Mouse (Mus musculus) cerebellum, postnatal 4 days (tissue): ENCODE results near the gene Rnf220.

Experiments
- DNase-seq, 2 experiments: peaks; one replicate each; pipeline ENCODE4 v3.0.0; 2022; ENCODE audit warnings: low spot score in 2 of 2, mixed read lengths in 1 of 2

Gene Rnf220

DNA sequence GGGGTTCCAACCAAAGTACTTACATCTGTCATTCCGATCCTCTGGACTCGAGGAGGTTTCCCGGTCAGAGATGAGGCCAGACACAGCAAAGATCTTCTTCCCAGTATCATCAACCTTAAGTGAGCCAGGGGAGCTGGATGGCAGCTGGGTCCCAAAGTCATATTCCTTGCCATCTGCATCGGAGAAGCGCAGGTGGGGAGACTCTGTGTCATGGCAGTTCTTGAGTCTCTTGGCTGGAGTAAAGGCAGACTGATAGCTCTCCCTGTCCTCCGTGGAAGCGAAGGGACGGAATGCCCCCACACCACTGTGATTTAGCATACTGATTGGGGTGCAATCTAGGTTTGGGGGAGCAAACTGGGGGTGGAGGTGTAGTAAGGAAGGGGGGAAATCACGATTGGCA lies 7.3 kb downstream of the Rnf220 start:
- DNase-seq = no peak

DNA sequence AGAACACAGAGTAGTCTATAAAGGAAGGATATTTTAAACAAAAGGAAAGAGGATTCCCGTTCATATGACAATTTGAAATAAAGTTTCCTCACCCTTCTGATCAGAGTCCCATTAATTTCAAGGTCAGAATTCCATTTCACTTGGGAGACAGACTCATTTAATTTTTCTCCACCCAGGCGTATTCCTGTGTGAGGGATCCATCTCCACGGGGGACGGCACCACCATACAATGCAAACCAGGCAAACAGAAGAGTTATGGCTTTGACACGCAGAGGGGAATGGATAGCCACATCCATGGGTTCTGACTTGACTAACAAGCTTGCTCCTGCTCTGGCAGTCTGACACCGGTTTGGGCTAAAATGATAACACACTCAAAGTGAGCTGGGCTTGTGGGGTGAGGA lies 9.4 kb downstream of the Rnf220 start:
- DNase-seq = no peak

DNA sequence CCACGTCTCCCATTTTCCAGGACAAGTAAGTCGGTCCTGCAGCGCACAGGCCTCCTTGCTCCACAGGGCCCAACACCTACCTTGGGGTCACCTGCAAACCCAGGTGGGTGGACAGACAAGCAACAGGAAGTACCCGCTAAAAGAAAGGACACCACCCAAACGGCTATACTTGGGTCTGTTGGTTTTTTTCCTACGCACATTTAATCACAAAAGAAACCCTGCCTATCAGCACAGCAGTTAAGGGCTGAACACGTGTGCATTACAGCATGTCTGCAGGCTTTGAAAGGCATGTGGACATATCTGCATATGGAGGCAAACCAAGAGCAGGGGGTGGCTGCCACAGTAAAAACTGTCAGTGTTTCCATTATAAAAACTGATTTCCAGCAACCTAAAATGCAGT lies 10.7 kb downstream of the Rnf220 start:
- DNase-seq = no peak

DNA sequence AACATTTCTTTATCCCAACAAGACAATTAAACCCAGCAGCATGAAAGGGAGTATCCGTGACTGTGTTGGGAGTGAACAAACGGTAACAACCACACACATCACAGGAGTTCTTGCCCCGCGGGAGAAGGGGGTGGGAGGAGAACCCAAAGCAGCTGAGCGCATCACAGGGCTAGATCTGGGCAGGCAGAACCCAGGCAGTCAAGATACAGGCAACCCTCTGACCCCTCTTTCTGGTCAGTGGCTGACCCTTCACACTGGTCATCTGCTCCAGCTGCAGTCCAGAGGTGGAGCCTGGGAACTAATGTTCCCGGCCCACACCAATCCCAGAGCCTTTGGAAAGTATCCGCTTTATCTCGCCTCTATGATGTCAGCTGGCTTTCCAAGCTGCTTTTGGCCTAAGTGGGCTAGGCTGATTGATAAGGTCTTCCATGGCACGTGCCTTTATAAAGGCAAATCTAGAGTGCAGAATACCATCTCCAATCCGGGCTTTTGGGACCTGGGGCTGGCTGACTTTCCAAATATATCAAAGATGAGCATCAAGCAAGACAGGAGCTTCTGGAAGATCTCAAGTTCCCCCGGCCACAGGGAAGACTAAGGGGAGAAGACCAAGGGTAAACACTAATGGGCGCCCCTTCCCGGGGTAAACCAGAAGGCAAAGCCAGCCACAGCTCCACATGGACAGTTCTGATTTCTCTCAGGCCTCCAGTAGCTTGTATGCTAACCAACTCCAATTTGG lies 11.6 kb downstream of the Rnf220 start:
- DNase-seq = no peak

DNA sequence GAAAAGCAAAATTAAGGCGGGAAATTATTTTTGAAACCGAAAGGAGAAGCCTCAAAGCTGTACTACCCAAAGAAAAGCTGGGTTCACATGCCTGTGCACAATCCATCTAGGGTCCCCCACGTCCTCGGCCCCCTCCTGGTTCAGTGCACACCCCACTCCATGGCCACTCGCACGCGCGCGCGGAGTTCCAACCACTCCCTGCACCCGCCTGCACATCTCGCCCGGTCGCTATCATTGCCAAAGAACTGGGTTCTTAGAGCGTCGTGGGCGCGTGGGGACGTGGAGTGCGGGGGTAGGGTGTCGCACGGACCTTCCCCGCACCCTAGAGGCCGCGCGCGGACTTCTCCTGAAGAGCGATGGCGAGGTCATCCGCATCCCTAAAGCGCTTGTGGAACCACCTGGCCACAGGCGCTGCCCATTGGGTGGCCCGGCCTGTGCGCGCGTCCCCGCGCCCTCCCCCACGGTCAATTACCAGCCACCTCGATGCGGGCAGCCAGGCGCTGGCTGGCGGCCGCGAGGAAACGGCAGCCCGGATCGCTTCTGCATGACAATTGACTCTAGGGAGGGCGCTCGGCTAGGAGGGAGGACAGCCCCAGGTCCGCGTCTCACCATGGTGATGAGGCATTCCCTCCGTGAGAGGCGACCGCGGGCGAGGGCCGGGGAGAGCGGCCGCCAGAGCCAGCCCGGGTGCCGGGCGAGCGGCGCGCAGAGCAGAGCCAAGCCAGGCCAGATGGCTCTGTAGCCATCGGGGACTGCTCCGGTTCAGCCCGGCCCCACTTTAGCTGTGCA lies 12.4 kb downstream of the Rnf220 start:
- peak in 1 of 2 experiments; percentile 63 for DNase-seq

DNA sequence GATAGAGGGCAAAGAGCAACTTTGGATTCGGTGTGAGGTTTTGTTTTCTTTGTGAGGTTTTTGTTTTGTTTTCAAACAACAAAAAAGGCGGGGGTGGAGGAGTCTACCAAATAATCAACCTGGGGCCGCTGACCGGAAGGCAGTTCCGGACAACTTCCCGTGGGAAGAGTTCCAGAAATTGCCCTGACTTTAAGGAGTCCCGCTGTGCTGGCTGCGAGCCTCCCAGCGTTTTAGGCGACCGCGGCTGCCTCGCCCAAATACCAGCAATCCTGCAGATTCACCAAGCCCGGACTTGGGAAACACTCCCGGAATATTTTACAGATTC lies 13.0 kb downstream of the Rnf220 start:
- DNase-seq = peak in 1 of 2 experiments; percentile 48

DNA sequence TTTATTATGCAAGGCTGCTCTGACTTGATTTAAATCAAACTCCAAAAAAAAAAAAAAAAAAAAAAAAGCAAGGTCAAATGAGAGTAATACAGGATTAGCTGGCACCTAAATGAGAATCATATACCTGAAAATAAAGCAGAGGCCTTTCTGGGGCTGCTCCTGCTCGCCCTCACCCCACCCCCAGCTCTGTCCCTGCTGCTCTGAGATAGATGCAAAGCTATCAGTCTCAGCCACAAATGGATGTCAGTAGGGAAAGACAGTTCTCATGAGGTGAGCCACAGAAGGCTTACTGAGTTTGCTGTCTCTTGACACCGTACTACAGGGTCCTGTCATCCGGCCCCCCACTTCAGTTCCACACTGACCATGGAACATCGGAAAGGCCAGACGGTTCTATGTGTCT lies 14.7 kb downstream of the Rnf220 start:
- DNase-seq = no peak

DNA sequence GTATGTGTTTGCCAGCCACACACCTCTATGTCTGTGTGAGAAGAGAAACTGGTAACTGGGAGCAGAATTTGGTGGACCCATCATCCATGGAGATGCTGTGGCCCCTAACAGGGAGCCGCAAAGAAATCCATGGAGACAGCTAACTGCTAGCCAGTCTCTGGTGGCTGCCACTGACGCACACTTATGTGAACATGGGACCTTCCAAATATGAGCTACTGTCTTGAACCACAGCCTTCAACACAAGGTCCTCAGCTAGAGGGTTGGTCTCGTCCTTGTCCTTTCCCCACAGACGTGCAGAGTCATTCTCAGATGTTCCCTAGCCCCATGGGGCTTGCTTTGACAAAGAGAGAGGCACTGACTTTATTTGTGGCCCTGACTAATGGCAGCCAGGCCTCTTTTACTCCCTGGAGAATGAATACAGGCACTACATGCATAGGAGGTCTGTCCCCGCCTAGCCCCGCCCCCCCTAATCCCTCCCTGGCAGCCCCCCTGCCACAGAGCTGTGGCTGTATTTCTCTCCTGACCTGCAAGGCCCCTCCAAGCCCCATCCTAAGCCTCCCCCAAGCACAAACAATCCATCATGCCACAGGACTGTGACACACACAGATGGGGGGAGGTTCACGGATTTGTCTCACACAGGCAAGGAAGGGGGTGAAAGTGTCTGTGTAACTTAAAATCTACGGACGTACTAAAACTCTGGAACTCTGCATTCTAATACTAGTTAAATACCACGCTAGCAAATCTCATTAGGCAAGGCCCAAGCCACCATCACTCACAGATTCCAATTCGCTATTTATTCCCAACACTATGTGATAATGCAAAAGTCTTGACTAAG lies 16.0 kb downstream of the Rnf220 start:
- no peak for DNase-seq

DNA sequence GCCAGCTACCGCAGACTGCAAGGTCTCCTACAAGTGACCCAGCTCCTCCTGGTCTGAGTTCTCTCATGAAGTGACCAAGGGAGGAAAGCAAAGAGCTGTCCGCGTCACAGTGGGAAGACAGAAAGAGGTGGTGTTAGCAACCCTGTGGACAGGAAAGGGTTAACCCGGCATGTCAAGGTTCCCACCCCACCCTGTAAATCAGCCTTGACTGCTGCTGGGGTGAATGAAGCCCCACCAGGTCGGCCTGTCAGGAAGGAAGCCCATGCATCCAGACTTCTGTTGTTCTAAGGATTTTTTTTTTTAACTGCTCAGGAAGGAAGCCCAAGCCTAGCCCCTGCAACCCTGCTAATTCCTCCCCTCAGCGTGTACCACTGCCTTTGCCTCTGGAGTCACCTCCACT lies 16.9 kb downstream of the Rnf220 start:
- DNase-seq = no peak

DNA sequence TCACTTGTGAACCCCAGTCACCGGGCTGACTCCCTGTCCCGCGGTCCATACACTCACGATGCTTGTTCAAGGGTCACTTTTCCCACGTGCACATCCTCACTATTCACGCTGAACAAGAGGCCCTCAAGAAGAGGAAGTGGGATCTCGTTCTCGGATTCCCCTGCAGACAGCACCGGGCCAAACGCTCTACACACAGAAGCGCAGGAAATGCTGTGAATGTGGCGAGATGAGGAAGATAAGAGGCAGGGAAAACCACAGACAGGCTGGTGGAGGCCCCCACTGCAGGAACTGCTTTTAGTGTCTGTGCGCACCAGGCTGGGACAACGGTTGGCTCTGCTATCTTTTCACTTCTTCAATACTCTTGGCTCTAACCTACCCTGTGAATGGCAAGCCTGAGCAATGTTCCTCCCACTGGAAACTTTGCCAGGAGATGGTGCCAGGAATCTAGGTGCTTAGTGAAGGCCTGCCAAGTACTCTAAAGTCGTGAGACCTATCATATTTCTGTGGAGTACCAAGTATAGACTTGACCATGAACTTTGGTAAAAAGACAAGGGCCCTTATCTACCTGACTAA lies 18.7 kb downstream of the Rnf220 start:
- DNase-seq = no peak

DNA sequence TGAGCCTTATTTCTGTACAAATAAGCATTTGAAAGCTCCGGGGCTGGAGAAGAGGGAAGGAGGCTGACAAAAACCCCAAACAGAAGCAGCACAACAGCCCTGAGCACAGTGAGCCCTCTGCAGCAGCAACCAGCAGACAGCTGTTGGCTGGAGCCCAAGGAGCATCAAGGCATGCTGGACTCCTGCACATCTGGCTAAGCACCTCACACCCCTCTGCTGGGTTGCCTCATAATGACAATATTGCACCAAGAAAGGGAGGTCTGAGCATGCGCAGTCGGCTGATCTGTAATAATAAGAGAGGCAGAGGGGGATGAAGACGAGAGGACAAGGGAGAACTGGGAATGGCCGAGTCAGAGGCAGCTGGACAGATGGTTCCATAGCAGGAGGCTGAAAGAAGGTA lies 19.5 kb downstream of the Rnf220 start:
- DNase-seq = no peak

DNA sequence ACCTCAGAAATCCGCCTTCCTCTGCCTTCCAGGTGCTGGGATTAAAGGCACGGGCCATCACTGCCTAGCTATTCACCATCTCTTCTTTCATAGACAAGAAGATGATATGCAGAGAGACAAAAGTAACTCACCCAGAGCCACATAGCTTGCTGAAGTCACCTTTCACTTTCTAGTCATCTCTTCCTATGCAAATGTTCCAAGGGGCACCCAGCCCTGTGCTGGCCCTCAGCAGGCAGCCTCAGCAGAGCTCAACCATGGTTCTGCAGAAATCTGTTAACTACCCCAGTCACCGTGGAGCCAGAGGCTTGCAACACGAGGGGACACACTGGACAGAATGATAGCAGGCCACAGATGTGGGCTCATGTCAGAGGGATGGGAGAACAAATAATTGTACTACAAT lies 20.1 kb downstream of the Rnf220 start:
- DNase-seq = no peak

DNA sequence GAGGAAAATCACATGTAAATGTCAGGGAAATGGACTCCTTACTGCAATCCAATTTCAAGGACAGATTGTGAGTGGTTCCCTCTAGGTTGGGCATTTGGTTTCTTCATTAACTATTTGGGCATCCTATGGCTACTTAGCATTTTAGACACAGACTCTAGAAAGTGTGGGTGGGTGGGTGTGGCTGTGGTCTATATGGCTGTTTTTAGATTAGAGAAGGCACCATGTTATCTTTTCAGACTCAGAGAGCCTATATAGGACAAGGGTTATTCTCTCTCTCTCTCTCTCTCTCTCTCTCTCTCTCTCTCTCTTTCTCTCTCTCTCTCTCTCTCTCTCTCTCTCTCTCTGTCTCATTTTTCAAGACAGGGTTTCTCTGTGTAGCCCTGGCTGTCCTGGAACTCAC lies 20.5 kb downstream of the Rnf220 start:
- DNase-seq = no peak

DNA sequence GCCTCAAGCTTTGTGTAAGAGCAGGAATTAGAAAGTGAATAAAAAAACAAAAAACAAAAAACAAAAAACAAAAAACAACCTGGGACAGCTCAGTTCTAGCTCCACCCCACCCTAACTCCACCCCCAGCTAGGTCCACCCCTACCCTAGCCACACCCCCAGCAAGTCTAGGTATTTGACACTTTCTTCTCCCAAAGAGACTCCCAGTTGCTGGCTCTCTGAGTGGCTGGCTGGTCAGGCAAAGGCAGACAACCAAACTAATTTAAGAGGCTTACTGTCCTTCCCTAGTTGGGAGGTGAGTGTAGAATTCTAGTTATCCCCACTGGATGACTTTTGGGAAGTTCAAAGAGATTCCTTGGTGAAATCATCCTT lies 22.9 kb downstream of the Rnf220 start:
- DNase-seq = no peak

DNA sequence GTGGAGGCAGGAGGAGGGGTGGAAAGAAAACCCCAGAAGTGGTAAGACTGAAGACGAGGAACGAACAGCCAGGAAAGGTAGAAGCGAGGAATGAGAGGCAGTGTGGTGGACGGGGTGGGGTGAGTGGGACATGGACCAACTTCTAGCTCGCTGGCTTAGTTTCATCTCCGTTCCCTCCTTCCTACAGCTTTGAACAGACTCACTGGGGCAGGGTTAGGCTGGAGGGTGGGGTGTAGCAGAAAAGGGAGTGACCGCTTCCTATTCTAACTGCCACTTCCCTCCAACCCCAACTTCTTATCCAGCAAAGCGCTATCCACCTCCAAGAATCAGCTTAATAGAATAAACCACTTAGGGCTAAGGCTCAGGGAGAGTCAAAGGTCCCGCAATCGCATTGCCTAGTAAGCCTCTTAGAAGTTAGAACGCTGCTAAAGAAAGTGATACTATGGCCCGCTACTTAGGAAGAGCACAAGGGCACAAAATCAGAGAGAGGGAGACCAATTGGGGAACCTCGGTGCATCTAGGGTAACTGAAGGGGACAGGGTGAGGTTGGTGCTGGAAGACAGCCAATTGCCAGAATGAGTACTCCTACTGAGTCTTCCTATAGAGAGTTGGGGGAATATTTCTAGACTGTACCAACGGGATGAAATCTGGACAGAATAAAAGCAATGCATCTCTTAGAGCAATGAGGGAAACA lies 23.4 kb downstream of the Rnf220 start:
- no peak for DNase-seq

DNA sequence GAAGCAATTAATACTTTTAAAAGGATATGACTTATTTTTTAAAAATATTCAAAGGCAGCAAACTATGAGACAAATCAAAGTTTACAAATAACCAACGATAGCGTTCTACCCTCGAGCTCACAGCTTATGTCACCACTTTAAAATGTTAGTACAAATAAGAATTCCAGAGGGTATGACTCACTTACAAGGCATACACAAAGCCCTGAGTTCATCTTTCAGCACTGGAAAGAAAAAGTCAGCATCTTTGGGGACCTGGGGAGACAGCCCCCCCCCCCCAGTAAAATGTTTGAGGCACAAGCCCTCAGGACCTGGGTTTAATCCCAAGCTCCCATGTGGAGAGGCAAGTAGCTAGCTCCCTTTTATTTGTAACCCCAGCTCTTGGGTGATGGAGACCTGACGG lies 27.4 kb downstream of the Rnf220 start:
- DNase-seq = no peak

DNA sequence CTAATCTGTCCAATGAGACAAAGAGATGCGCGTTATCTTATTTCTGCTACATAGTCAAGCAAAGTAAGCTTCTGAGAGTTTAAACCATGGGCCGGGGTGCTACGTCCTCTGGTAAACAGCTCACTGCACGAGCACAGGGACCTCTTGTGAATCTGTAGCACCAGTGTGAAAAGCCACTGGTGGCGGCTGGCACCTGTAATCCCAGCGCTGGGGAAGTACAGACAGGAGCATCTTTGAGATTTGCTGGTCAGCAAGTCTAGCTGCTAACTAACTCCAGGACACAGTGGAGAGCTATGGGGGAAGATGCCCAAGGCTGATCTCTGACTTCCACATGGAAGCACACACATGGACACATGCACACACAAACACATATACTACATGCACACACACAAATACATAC lies 28.9 kb downstream of the Rnf220 start:
- no peak for DNase-seq

DNA sequence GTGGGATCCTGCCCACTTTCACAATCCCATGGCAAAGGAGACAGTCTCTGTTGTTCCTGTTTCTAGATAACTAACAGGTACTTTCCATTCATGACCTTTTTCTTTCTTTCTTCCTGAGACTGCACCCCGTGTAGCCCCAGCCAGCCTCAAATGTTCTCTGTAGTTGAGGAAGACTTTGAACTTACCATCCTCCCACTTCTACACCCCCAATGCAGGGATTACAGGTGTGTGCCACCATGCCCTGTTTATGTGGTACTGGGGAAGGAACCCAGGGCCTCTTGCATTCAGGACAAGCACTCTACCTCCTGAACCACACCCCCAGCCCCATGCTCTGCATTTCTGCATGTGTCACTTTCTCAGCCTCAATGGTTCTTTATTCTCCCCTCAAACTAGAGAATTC lies 47.7 kb downstream of the Rnf220 start:
- DNase-seq = no peak

DNA sequence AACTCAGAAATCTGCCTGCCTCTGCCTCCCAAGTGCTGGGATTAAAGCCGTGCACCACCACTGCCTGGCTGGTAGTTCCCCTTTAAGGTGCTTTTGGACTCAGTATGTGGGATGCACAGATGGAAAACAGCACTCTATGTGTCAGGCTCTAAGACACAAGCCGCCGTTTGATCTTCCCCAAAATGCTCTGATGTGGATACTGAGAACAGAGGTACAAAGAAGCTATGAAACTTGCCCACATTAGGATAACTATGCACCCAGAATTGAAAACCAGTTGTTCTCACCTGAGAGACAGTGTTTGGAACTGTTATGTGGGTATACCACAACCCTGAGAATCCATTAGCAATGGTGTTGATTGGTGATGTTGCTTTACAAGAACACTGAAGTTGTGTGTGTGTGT lies 48.9 kb downstream of the Rnf220 start:
- no peak for DNase-seq

DNA sequence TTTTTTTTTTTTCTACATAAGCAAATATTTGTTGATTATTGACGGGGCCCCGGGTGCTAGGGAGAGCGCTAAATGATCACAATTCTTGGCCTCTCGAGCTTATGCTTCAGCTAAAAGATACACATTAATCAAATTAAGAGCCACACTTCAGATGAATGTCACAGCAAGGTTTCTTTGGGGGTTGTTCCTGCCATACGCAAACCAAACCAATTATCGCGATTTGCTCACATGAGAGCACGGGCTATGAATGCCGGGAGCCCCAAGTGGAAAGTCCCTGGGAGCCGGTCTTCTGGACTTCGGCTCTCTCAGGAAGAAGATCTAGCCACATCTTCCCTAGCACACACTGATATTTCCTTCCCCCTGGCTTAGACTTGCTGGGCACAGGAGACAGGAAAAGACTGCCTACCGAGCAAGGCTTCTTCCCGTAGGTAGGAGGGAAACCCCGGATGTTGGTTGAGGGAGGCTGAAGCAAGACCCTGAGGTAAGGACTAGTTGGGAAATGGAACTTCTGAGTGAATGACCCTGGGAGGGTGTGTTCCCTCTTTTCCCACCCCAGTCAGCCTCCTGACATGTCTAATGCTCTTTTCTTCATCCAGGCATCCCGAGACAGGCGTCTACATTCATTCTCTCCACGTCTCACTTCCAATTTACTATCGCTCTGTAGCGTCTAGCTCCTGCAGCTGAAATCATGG lies 51.2 kb downstream of the Rnf220 start:
- DNase-seq = no peak

DNA sequence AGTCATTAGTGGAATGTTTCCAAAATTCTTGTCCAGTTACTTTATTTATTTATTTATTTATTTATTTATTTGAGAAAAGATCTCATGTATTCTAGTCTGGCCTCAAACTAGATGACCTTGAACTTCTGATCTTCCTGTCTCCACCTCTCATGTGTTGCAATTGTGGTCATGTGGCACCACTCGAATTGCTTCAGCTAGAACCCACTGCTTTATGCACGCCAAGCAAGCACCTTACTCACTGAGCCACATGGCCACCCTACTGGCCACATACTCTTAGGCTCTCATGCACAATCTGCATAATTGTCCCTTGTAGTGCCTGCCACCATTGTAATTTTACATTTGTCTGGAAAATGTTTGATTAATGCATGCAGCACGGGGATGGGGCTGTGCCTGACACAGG lies 57.9 kb downstream of the Rnf220 start:
- DNase-seq = no peak
